In the genomic region with DNA sequence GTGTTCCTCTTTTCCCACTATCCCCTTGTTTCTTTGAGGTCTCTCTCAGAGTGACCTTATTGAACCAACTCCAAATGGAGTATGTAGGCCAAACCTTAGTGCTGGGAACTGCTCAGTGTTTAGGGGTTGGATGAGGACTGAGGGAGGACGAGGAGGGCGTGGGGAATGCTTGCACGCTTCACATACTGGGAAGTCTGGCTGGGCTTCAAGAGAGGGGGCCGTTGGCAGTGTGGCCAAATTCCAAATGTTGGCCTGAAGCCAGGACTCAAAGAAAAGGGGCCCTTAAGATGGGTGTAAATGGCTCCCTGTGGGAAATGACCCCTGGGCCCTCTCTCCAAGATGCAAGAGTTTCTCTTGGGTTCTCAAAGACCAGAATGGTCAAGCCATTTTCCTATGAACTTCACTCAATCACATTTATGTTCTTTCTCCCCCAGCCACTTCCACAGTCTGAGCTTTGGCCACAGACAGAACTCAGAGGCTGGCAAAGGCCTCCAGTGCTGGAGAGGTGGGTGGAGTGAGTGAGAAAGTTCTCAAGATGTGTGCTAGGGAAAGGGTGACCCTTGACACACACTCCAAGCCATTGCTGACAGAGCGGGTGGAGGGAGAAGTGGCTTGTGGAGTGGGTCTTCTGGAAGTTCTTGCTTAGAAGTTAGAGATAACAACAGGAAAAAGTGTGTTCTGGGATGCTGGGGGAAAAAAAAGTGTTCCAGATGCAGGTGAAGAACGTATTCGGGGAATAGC, we compare ENCODE assay signal across 20 mouse cellular contexts. TPM values are rescaled to one million over a fixed set of nuclear protein-coding genes. Genes with fewer than 3 reads are reported as not detected.
DNase-seq lines count a peak whose midpoint lies in the region; ATAC-seq and TF ChIP-seq lines count a peak whose summit lies in the region.
"Had no signal": no experiment of that assay in that cellular context is flagged by ENCODE, and none has a peak within 500 bp of the region (broad histone marks: within the 10 kb centered on the region; RNA-seq: fewer than 3 reads in every experiment).

No protein-coding gene starts in this region.

- no peak for TF ChIP-seq EP300 in heart, adult 2 months (IDR thresholded peaks at IDR 0.05; ENCODE audit: insufficient read depth, low read depth, low read length)
- peak; percentile 87 for TF ChIP-seq EP300 in lung, postnatal 0 days (IDR thresholded peaks at IDR 0.05)

- H3K36me3 ChIP-seq in heart, adult 2 months (ENCODE audit: control insufficient read depth, insufficient read depth, low read length), result no peaks in the 10 kb centered on the region
- H3K36me3 ChIP-seq in midbrain, embryonic 13.5 days, result no peaks in the 10 kb centered on the region
- H3K36me3 ChIP-seq in midbrain, embryonic 15.5 days (replicated peaks), result no peaks in the 10 kb centered on the region
- no peaks in the 10 kb centered on the region for H3K36me3 ChIP-seq in hindbrain, embryonic 16.5 days (ENCODE audit: control insufficient read depth, insufficient read depth, low read length)
- no peaks in the 10 kb centered on the region for H3K36me3 ChIP-seq in lung, postnatal 0 days (ENCODE audit: insufficient read depth, low read length)
- H3K36me3 ChIP-seq: forebrain, embryonic 15.5 days; liver, embryonic 13.5 days had no signal

- 0 out of 2 replicates have a peak, but pooled peaks have one; percentile 27 for ATAC-seq in midbrain, embryonic 13.5 days
- ATAC-seq in midbrain, embryonic 15.5 days (replicated peaks), result no peak
- peak; percentile 49; the same call in 1 of the 2 replicates for ATAC-seq in hindbrain, embryonic 16.5 days
- ATAC-seq in lung, postnatal 0 days, result peak; percentile 95
- ATAC-seq: forebrain, embryonic 15.5 days; intestine, postnatal 0 days; Patski had no signal

- intact Hi-C loops in heart, adult 2 months (cut with DNase I), result no loop called here

- peak overlapping the region; percentile 27 for H3K27ac ChIP-seq in heart, adult 2 months
- H3K27ac ChIP-seq in midbrain, embryonic 13.5 days, result no peak overlapping the region
- no peak overlapping the region for H3K27ac ChIP-seq in midbrain, embryonic 15.5 days
- H3K27ac ChIP-seq in hindbrain, embryonic 16.5 days (ENCODE audit: low read depth, low read length), result no peak overlapping the region
- peak overlapping the region; percentile 15; the same call in 1 of the 2 replicates for H3K27ac ChIP-seq in lung, postnatal 0 days (ENCODE audit: low read length)
- H3K27ac ChIP-seq: forebrain, embryonic 15.5 days; layer of hippocampus, adult 2 months; liver, embryonic 13.5 days had no signal

- no peaks in the 10 kb centered on the region for H3K27me3 ChIP-seq in heart, adult 2 months (ENCODE audit: control insufficient read depth, insufficient read depth, low read length)
- H3K27me3 ChIP-seq in midbrain, embryonic 13.5 days, result peaks cover 61% of the 10 kb centered on the region
- H3K27me3 ChIP-seq in midbrain, embryonic 15.5 days (replicated peaks), result peaks cover 49% of the 10 kb centered on the region
- peaks cover 5% of the 10 kb centered on the region; the same call in 1 of the 2 replicates for H3K27me3 ChIP-seq in hindbrain, embryonic 16.5 days (replicated peaks; ENCODE audit: control insufficient read depth, insufficient read depth, low read length)
- peaks cover 9% of the 10 kb centered on the region for H3K27me3 ChIP-seq in lung, postnatal 0 days (replicated peaks; ENCODE audit: insufficient read depth, low read length)
- H3K27me3 ChIP-seq: Patski had no signal

- H3K9ac ChIP-seq in heart, adult 2 months (ENCODE audit: low read depth, low read length), result no peak overlapping the region
- H3K9ac ChIP-seq in midbrain, embryonic 13.5 days (replicated peaks), result no peak overlapping the region
- no peak overlapping the region for H3K9ac ChIP-seq in midbrain, embryonic 15.5 days
- H3K9ac ChIP-seq in hindbrain, embryonic 16.5 days (ENCODE audit: low read depth, low read length), result no peak overlapping the region
- no peak overlapping the region for H3K9ac ChIP-seq in lung, postnatal 0 days (replicated peaks; ENCODE audit: low read depth)
- H3K9ac ChIP-seq: forebrain, embryonic 15.5 days; liver, embryonic 13.5 days had no signal

- H3K9me3 ChIP-seq in midbrain, embryonic 13.5 days, result no peaks in the 10 kb centered on the region
- no peaks in the 10 kb centered on the region for H3K9me3 ChIP-seq in midbrain, embryonic 15.5 days
- H3K9me3 ChIP-seq in hindbrain, embryonic 16.5 days (ENCODE audit: control insufficient read depth, low read length), result no peaks in the 10 kb centered on the region
- no peaks in the 10 kb centered on the region for H3K9me3 ChIP-seq in lung, postnatal 0 days (ENCODE audit: low read length)
- H3K9me3 ChIP-seq: forebrain, embryonic 15.5 days; liver, embryonic 13.5 days had no signal

- H3K79me2 ChIP-seq in heart, adult 2 months (replicated peaks; ENCODE audit: control insufficient read depth, insufficient read depth, low read length), result no peaks in the 10 kb centered on the region

- whole genome bisulfite sequencing in heart, adult 2 months, result 51% methylated on average over 7 of the region's 7 CpGs
- 67% methylated on average over 7 of the region's 7 CpGs for WGBS in midbrain, embryonic 13.5 days
- 65% methylated on average over 7 of the region's 7 CpGs for WGBS in midbrain, embryonic 15.5 days
- WGBS in hindbrain, embryonic 16.5 days, result 61% methylated on average over 7 of the region's 7 CpGs
- 34% methylated on average over 7 of the region's 7 CpGs for WGBS in lung, postnatal 0 days

- TF ChIP-seq CTCF in heart, adult 2 months (IDR thresholded peaks at IDR 0.05), result no peak
- TF ChIP-seq CTCF in lung, postnatal 0 days (IDR thresholded peaks at IDR 0.05), result no peak

- no peak for DNase-seq in heart, adult 2 months
- DNase-seq in heart, adult 8-10 months (ENCODE audit: low spot score), result no peak
- peak; percentile 86 for DNase-seq in lung, postnatal 0 days (ENCODE audit: low spot score)
- no peak for DNase-seq in frontal cortex, adult 2 months (ENCODE audit: extremely low spot score in 1 of 2, low spot score in 1 of 2)
- no peak for DNase-seq in embryo, embryonic 10.5 days (ENCODE audit: low spot score)
- DNase-seq: adrenal gland, postnatal 10 days; cerebellum, adult 8-10 months; liver, embryonic 13.5 days had no signal

- H3K4me2 ChIP-seq in midbrain, embryonic 13.5 days (replicated peaks), result no peak overlapping the region
- H3K4me2 ChIP-seq in midbrain, embryonic 15.5 days, result no peak overlapping the region
- no peak overlapping the region for H3K4me2 ChIP-seq in hindbrain, embryonic 16.5 days (ENCODE audit: low read length)
- H3K4me2 ChIP-seq in lung, postnatal 0 days (replicated peaks; ENCODE audit: low read depth, low read length), result no peak overlapping the region
- H3K4me2 ChIP-seq: forebrain, embryonic 15.5 days; heart, embryonic 11.5 days; liver, embryonic 13.5 days; midbrain, embryonic 11.5 days had no signal

- peaks cover 9% of the 10 kb centered on the region for H3K4me1 ChIP-seq in heart, adult 2 months (ENCODE audit: control insufficient read depth, insufficient read depth, low read length)
- H3K4me1 ChIP-seq in midbrain, embryonic 13.5 days (replicated peaks), result peaks cover 22% of the 10 kb centered on the region
- peaks cover 14% of the 10 kb centered on the region for H3K4me1 ChIP-seq in midbrain, embryonic 15.5 days
- H3K4me1 ChIP-seq in hindbrain, embryonic 16.5 days (ENCODE audit: control insufficient read depth, insufficient read depth, low read depth, low read length), result peaks cover 7% of the 10 kb centered on the region
- peaks cover 8% of the 10 kb centered on the region; the same call in 1 of the 2 replicates for H3K4me1 ChIP-seq in lung, postnatal 0 days (ENCODE audit: insufficient read depth, low read depth, low read length)

- no peak overlapping the region for H3K4me3 ChIP-seq in heart, adult 2 months
- H3K4me3 ChIP-seq in midbrain, embryonic 13.5 days (replicated peaks), result no peak overlapping the region
- no peak overlapping the region for H3K4me3 ChIP-seq in midbrain, embryonic 15.5 days
- no peak overlapping the region for H3K4me3 ChIP-seq in hindbrain, embryonic 16.5 days (ENCODE audit: low read length)
- no peak overlapping the region for H3K4me3 ChIP-seq in lung, postnatal 0 days (ENCODE audit: low read depth, low read length)
- H3K4me3 ChIP-seq: forebrain, embryonic 15.5 days; layer of hippocampus, adult 2 months; liver, embryonic 13.5 days had no signal

- TF ChIP-seq POLR2A in heart, adult 2 months (IDR thresholded peaks at IDR 0.05; ENCODE audit: insufficient read depth, low read depth, low read length), result no peak

RNA-seq across cellular contexts. Expression of a gene that starts 3.8 kb away (rescaled TPM):
- total RNA-seq in heart, adult 2 months (2021), result 100 to 1,000 TPM; 140 to 155 TPM
- 151 and 206 TPM in 2 replicates for polyA plus RNA-seq in heart, adult 2 months (2012; rRNA removed)
- total RNA-seq in heart, adult 8-10 months (2022), result 100 to 1,000 TPM; 161 to 179 (median 167) TPM
- polyA plus RNA-seq in midbrain, embryonic 13.5 days (2015; fragmentation: Nextera tagmentation; extraction: Ambion mirVana), result 1.7 and 2.5 TPM in 2 replicates
- 5.1 and 5.5 TPM in 2 replicates for polyA plus RNA-seq in midbrain, embryonic 15.5 days (2015; fragmentation: Nextera tagmentation; extraction: Ambion mirVana)
- polyA plus RNA-seq in hindbrain, embryonic 16.5 days (2015; fragmentation: Nextera tagmentation; extraction: Ambion mirVana), result 12.7 and 12.8 TPM in 2 replicates
- 14.6 and 20.7 TPM in 2 replicates for polyA plus RNA-seq in lung, postnatal 0 days (2015; fragmentation: Nextera tagmentation; extraction: Ambion mirVana)
- 23.4 and 26.8 TPM in 2 replicates for polyA plus RNA-seq in frontal cortex, adult 2 months (2012; rRNA removed)

RNA-seq across cellular contexts. Expression of a gene that starts 6.0 kb away (rescaled TPM):
- 100 to 1,000 TPM; 181 to 201 TPM for total RNA-seq in heart, adult 2 months (2021)
- 229 and 234 TPM in 2 replicates for polyA plus RNA-seq in heart, adult 2 months (2012; rRNA removed)
- 100 to 1,000 TPM; 150 to 260 (median 205) TPM for total RNA-seq in heart, adult 8-10 months (2022)
- 266 and 289 TPM in 2 replicates for polyA plus RNA-seq in midbrain, embryonic 13.5 days (2015; fragmentation: Nextera tagmentation; extraction: Ambion mirVana)
- polyA plus RNA-seq in midbrain, embryonic 15.5 days (2015; fragmentation: Nextera tagmentation; extraction: Ambion mirVana), result 259 and 262 TPM in 2 replicates
- polyA plus RNA-seq in hindbrain, embryonic 16.5 days (2015; fragmentation: Nextera tagmentation; extraction: Ambion mirVana), result 247 and 278 TPM in 2 replicates
- polyA plus RNA-seq in lung, postnatal 0 days (2015; fragmentation: Nextera tagmentation; extraction: Ambion mirVana), result 228 and 243 TPM in 2 replicates
- polyA plus RNA-seq in frontal cortex, adult 2 months (2012; rRNA removed), result 233 and 273 TPM in 2 replicates

RNA-seq across cellular contexts. Expression of a gene that starts 7.1 kb away (rescaled TPM):
- 1 to 10 TPM; 5.2 to 5.9 TPM for total RNA-seq in heart, adult 2 months (2021)
- polyA plus RNA-seq in heart, adult 2 months (2012; rRNA removed), result 19.4 and 24.9 TPM in 2 replicates
- 1 to 10 TPM; 3.8 to 6.2 (median 5.2) TPM for total RNA-seq in heart, adult 8-10 months (2022)
- 14.8 and 20.9 TPM in 2 replicates for polyA plus RNA-seq in midbrain, embryonic 13.5 days (2015; fragmentation: Nextera tagmentation; extraction: Ambion mirVana)
- 12.9 and 15.4 TPM in 2 replicates for polyA plus RNA-seq in midbrain, embryonic 15.5 days (2015; fragmentation: Nextera tagmentation; extraction: Ambion mirVana)
- polyA plus RNA-seq in hindbrain, embryonic 16.5 days (2015; fragmentation: Nextera tagmentation; extraction: Ambion mirVana), result 29.6 and 30.0 TPM in 2 replicates
- 13.2 and 16.7 TPM in 2 replicates for polyA plus RNA-seq in lung, postnatal 0 days (2015; fragmentation: Nextera tagmentation; extraction: Ambion mirVana)
- polyA plus RNA-seq in frontal cortex, adult 2 months (2012; rRNA removed), result 12.3 and 15.7 TPM in 2 replicates

RNA-seq across cellular contexts. Expression of a gene that starts 29.0 kb away (rescaled TPM):
- total RNA-seq in heart, adult 2 months (2021), result 100 to 1,000 TPM; 132 to 156 TPM
- polyA plus RNA-seq in heart, adult 2 months (2012; rRNA removed), result 83.2 and 101 TPM in 2 replicates
- 100 to 1,000 TPM; 121 to 171 (median 135) TPM for total RNA-seq in heart, adult 8-10 months (2022)
- polyA plus RNA-seq in midbrain, embryonic 13.5 days (2015; fragmentation: Nextera tagmentation; extraction: Ambion mirVana), result 127 and 141 TPM in 2 replicates
- polyA plus RNA-seq in midbrain, embryonic 15.5 days (2015; fragmentation: Nextera tagmentation; extraction: Ambion mirVana), result 154 and 184 TPM in 2 replicates
- polyA plus RNA-seq in hindbrain, embryonic 16.5 days (2015; fragmentation: Nextera tagmentation; extraction: Ambion mirVana), result 322 and 343 TPM in 2 replicates
- polyA plus RNA-seq in lung, postnatal 0 days (2015; fragmentation: Nextera tagmentation; extraction: Ambion mirVana), result 761 and 764 TPM in 2 replicates
- 82.7 and 95.6 TPM in 2 replicates for polyA plus RNA-seq in frontal cortex, adult 2 months (2012; rRNA removed)

RNA-seq across cellular contexts. Expression of a gene that starts 31.0 kb away (rescaled TPM):
- not detected for total RNA-seq in heart, adult 2 months (2021)
- 0.18 and 0.53 TPM in 2 replicates for polyA plus RNA-seq in heart, adult 2 months (2012; rRNA removed)
- total RNA-seq in heart, adult 8-10 months (2022), result not detected
- not detected in 2 replicates for polyA plus RNA-seq in midbrain, embryonic 13.5 days (2015; fragmentation: Nextera tagmentation; extraction: Ambion mirVana)
- polyA plus RNA-seq in midbrain, embryonic 15.5 days (2015; fragmentation: Nextera tagmentation; extraction: Ambion mirVana), result not detected in 2 replicates
- not detected in 2 replicates for polyA plus RNA-seq in hindbrain, embryonic 16.5 days (2015; fragmentation: Nextera tagmentation; extraction: Ambion mirVana)
- 0.10 and 0.33 TPM in 2 replicates for polyA plus RNA-seq in lung, postnatal 0 days (2015; fragmentation: Nextera tagmentation; extraction: Ambion mirVana)
- polyA plus RNA-seq in frontal cortex, adult 2 months (2012; rRNA removed), result not detected in 2 replicates
- total RNA-seq: layer of hippocampus, adult 2 months; left cerebral cortex, postnatal 25 days; neutrophil, adult 5-6 weeks had no signal
- polyA plus RNA-seq: embryonic facial prominence, embryonic 14.5 days; forebrain, embryonic 15.5 days; heart, embryonic 11.5 days; liver, embryonic 13.5 days; midbrain, embryonic 11.5 days had no signal

Comparison
In these comparisons a context has a peak if more than half of its experiments do, and no peak if none do; other contexts are left out.
1. H3K27ac ChIP-seq: peak in heart, adult 2 months (single experiment) and lung, postnatal 0 days (single experiment); none in midbrain, embryonic 13.5 days (single experiment), midbrain, embryonic 15.5 days (single experiment) and hindbrain, embryonic 16.5 days (single experiment).